Mouse (Mus musculus) myocyte (in vitro differentiated cells): ENCODE measurements around the gene Tnfrsf9. TPM values are rescaled to one million over a fixed set of nuclear protein-coding genes. Genes with fewer than 3 reads are reported as not detected.
"Not testable (repeated sequence)": the region's sequence is repeated elsewhere in the genome, so short reads cannot be mapped to it uniquely, and the experiment has no call there.

Source experiments
- H3K27me3 ChIP-seq: one replicate; pipeline ENCODE4 v1.6.1; 2011; ENCODE audit not compliant: control insufficient read depth, insufficient read depth, insufficient read length
- H3K36me3 ChIP-seq: one replicate; pipeline ENCODE4 v1.6.1; 2011; ENCODE audit not compliant: control insufficient read depth, insufficient read depth
- H3K4me2 ChIP-seq: one replicate; pipeline ENCODE4 v1.6.1; 2011; ENCODE audit warnings: low read depth, control low read depth
- H3K4me3 ChIP-seq: one replicate; pipeline ENCODE4 v1.5.1; 2011; ENCODE audit warnings: mild to moderate bottlenecking, control low read depth, moderate library complexity
- H3K79me2 ChIP-seq: one replicate; pipeline ENCODE4 v1.6.1; 2011; ENCODE audit not compliant: control insufficient read depth, insufficient read depth
- H3ac ChIP-seq: one replicate; pipeline ENCODE4 v1.6.1; 2011; ENCODE audit not compliant: control insufficient read depth, insufficient read length
- CEBPB ChIP-seq: IDR thresholded peaks from 2 replicates; pipeline ENCODE4 v1.6.1; 2011; ENCODE audit warnings: mild to moderate bottlenecking, moderate library complexity; ENCODE audit not compliant: poor library complexity, insufficient read depth, severe bottlenecking
- E2F4 ChIP-seq: IDR thresholded peaks from one replicate; pipeline ENCODE4 v1.6.1; 2011; ENCODE audit warnings: mild to moderate bottlenecking, control low read depth, moderate library complexity; ENCODE audit not compliant: insufficient read depth
- MAX ChIP-seq: IDR thresholded peaks from one replicate; pipeline ENCODE4 v1.6.1; 2011; ENCODE audit warnings: low read depth, mild to moderate bottlenecking, control low read depth
- MYOD1 ChIP-seq, 3 experiments: IDR thresholded peaks; one replicate each; pipeline ENCODE4 v1.6.1; 2011; ENCODE audit warnings: control low read depth in 2 of 3, low read depth in 2 of 3, mild to moderate bottlenecking in 2 of 3, moderate library complexity in 1 of 3; ENCODE audit not compliant: insufficient read length in 2 of 3, control insufficient read depth in 1 of 3
- MYOG ChIP-seq, 3 experiments: IDR thresholded peaks; one replicate each; pipeline ENCODE4 v1.6.1; 2011; ENCODE audit warnings: control low read depth in 2 of 3, low read depth in 2 of 3, mild to moderate bottlenecking in 2 of 3; ENCODE audit not compliant: insufficient read length in 2 of 3, control insufficient read depth in 1 of 3, insufficient read depth in 1 of 3
- POLR2A ChIP-seq: IDR thresholded peaks from one replicate; pipeline ENCODE4 v1.6.1; 2011; ENCODE audit warnings: low read depth, mild to moderate bottlenecking, control low read depth, moderate library complexity; ENCODE audit not compliant: insufficient read length
- POLR2AphosphoS2 ChIP-seq: IDR thresholded peaks from one replicate; pipeline ENCODE4 v1.6.1; 2011; ENCODE audit warnings: low read depth, control low read depth; ENCODE audit not compliant: insufficient read length
- REST ChIP-seq: IDR thresholded peaks from one replicate; pipeline ENCODE4 v1.6.1; 2011; ENCODE audit warnings: mild to moderate bottlenecking, control low read depth, moderate library complexity; ENCODE audit not compliant: insufficient read depth, insufficient read length
- SRF ChIP-seq: IDR thresholded peaks from one replicate; pipeline ENCODE4 v1.6.1; 2011; ENCODE audit warnings: low read depth; ENCODE audit not compliant: control insufficient read depth, insufficient read length
- TCF12 ChIP-seq: IDR thresholded peaks from one replicate; pipeline ENCODE4 v1.6.1; 2011; ENCODE audit warnings: mild to moderate bottlenecking, control low read depth; ENCODE audit not compliant: poor library complexity, insufficient read depth, severe bottlenecking
- TCF3 ChIP-seq: IDR thresholded peaks from one replicate; pipeline ENCODE4 v1.6.1; 2011; ENCODE audit warnings: low read depth, control low read depth; ENCODE audit not compliant: insufficient read length
- USF1 ChIP-seq: IDR thresholded peaks from one replicate; pipeline ENCODE4 v1.6.1; 2011; ENCODE audit warnings: low read depth, mild to moderate bottlenecking, control low read depth, moderate library complexity
- polyA plus RNA-seq: library from polyadenylated mRNA; unstranded; fragments of >200 nt; fragmentation: generic; extraction: Trizol; gene quantifications from one replicate; pipeline ENCODE4 v1.2.1, GENCODE M21; 2012; ENCODE audit warnings: missing spikeins

Tnfrsf9 gene
- polyA plus RNA-seq, 1 experiment = 0.31 TPM

- Histone ChIP-seq H3K4me2 (no peak overlapping the region), H3ac (no peak overlapping the region), H3K27me3 (no peaks in the 10 kb centered on the region), H3K36me3 (peaks cover 17% of the 10 kb centered on the region), H3K4me3 (no peak overlapping the region), H3K79me2 (peaks cover 4% of the 10 kb centered on the region)
- no peak for TF ChIP-seq REST
- peak; percentile 2 for TF ChIP-seq POLR2A
- peak in 1 of 3 experiments; percentile 66 for TF ChIP-seq MYOG (IDR thresholded peaks at IDR 0.05; ENCODE audit: control insufficient read depth in 1 of 3, insufficient read depth in 1 of 3, insufficient read length in 2 of 3, low read depth in 2 of 3)
Observed at GRCm38 (mm10) chr4:150872139-150872651, 42.2 kb upstream of the Tnfrsf9 start.

DNA sequence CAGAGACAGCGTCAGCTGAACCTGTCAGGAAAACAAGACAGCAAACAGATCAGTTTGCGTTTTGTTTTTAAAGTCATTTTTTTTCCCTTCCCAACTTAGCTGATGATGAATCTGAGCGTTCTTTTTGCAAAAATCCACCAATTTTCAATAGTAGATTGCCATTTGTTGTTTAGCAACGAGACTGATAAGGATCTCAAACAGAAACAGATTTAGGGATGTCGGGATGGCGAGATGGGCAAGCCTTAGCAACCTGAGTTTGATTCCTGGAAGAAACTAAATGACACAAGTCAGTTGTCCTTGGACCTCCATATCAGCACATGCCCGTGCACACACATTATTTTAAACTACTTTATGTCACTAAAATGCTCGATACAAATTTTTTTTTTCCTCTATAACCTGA is 41.7 kb upstream of the Tnfrsf9 start:
- no peaks in the 10 kb centered on the region for H3K79me2 ChIP-seq
- no peaks in the 10 kb centered on the region for H3K27me3 ChIP-seq
- TF ChIP-seq MYOD1 (IDR thresholded peaks at IDR 0.05; ENCODE audit: control insufficient read depth in 1 of 3, insufficient read length in 2 of 3, low read depth in 2 of 3) (no peak), SRF (no peak), USF1 (no peak), CEBPB (no peak), POLR2A (no peak), POLR2AphosphoS2 (no peak), TCF12 (no peak), TCF3 (no peak), MAX (no peak), E2F4 (no peak), REST (no peak), MYOG (IDR thresholded peaks at IDR 0.05; ENCODE audit: control insufficient read depth in 1 of 3, insufficient read depth in 1 of 3, insufficient read length in 2 of 3, low read depth in 2 of 3) (no peak)
- peaks cover 12% of the 10 kb centered on the region for H3K36me3 ChIP-seq
- H3ac ChIP-seq = no peak overlapping the region
- H3K4me3 ChIP-seq = no peak overlapping the region
- no peak overlapping the region for H3K4me2 ChIP-seq

GRCm38 (mm10) chr4:150874416-150874815 is 39.9 kb upstream of the Tnfrsf9 start:
- H3ac ChIP-seq, H3K4me2 ChIP-seq, H3K36me3 ChIP-seq, H3K27me3 ChIP-seq, H3K4me3 ChIP-seq, H3K79me2 ChIP-seq: not testable (repeated sequence)

- Histone ChIP-seq H3K4me3 (no peak overlapping the region), H3K79me2 (no peaks in the 10 kb centered on the region), H3K4me2 (no peak overlapping the region), H3K27me3 (no peaks in the 10 kb centered on the region), H3ac (no peak overlapping the region), H3K36me3 (no peaks in the 10 kb centered on the region)
- TF ChIP-seq MYOD1 (IDR thresholded peaks at IDR 0.05; ENCODE audit: control insufficient read depth in 1 of 3, insufficient read length in 2 of 3, low read depth in 2 of 3) = no peak
- TF ChIP-seq SRF = no peak
- TF ChIP-seq POLR2A = no peak
- TF ChIP-seq USF1 = no peak
- TF ChIP-seq CEBPB = no peak
- no peak for TF ChIP-seq TCF3
- TF ChIP-seq POLR2AphosphoS2 = no peak
- no peak for TF ChIP-seq E2F4
- TF ChIP-seq MYOG (IDR thresholded peaks at IDR 0.05; ENCODE audit: control insufficient read depth in 1 of 3, insufficient read depth in 1 of 3, insufficient read length in 2 of 3, low read depth in 2 of 3) = no peak
- no peak for TF ChIP-seq REST
- no peak for TF ChIP-seq TCF12
- no peak for TF ChIP-seq MAX
Observed at GRCm38 (mm10) chr4:150875393-150875792, 39.0 kb upstream of the Tnfrsf9 start.

GRCm38 (mm10) chr4:150879631-150880030 is 34.7 kb upstream of the Tnfrsf9 start:
- H3ac ChIP-seq = no peak overlapping the region
- H3K4me2 ChIP-seq = no peak overlapping the region
- no peaks in the 10 kb centered on the region for H3K27me3 ChIP-seq
- no peaks in the 10 kb centered on the region for H3K79me2 ChIP-seq
- no peaks in the 10 kb centered on the region for H3K36me3 ChIP-seq
- no peak for TF ChIP-seq TCF3
- H3K4me3 ChIP-seq = no peak overlapping the region

DNA sequence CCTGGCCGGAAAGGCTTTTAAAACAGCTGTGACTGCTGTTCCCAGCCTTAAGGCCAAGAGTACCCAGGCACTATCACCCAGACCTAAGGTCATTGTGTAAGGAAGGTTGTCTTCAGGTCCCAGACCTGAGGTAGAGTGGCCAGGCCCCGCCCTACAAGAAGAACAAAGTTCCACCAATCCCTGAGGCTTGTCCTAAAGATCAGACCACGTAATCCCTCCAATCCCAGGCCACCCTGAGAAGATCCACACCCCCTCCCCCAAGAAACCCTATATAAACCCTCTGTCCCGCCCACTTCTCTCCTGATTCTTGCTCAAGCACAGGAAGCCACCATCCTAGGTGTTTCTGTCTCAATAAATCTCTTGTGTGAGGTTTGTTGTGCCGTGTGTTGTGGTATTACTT is 34.0 kb upstream of the Tnfrsf9 start:
- H3K27me3 ChIP-seq = no peaks in the 10 kb centered on the region
- no peak overlapping the region for H3ac ChIP-seq
- no peaks in the 10 kb centered on the region for H3K36me3 ChIP-seq
- TF ChIP-seq TCF3 = no peak
- TF ChIP-seq SRF = no peak
- no peak for TF ChIP-seq MYOG (IDR thresholded peaks at IDR 0.05; ENCODE audit: control insufficient read depth in 1 of 3, insufficient read depth in 1 of 3, insufficient read length in 2 of 3, low read depth in 2 of 3)
- TF ChIP-seq POLR2AphosphoS2 = no peak
- no peak for TF ChIP-seq MAX
- no peak for TF ChIP-seq USF1
- no peak for TF ChIP-seq TCF12
- no peak for TF ChIP-seq MYOD1 (IDR thresholded peaks at IDR 0.05; ENCODE audit: control insufficient read depth in 1 of 3, insufficient read length in 2 of 3, low read depth in 2 of 3)
- TF ChIP-seq POLR2A = no peak
- TF ChIP-seq CEBPB = no peak
- TF ChIP-seq REST = no peak
- no peak for TF ChIP-seq E2F4
- H3K79me2 ChIP-seq = no peaks in the 10 kb centered on the region
- H3K4me2 ChIP-seq = no peak overlapping the region
- no peak overlapping the region for H3K4me3 ChIP-seq
